Mouse (Mus musculus) cerebellum, adult 2 months (tissue): ENCODE results near the gene Foxf1.

Experiments
- CTCF ChIP-seq: fragments of 200-500 bp; IDR thresholded peaks from 2 replicates; pipeline ENCODE4 v1.5.1; 2011; ENCODE audit warnings: low read depth, mild to moderate bottlenecking, control low read depth, low read length, moderate library complexity, borderline replicate concordance; ENCODE audit not compliant: insufficient read depth
- POLR2A ChIP-seq: fragments of 200-500 bp; IDR thresholded peaks from 2 replicates; pipeline ENCODE4 v1.6.1; 2011; ENCODE audit warnings: low read length, control low read depth, borderline replicate concordance; ENCODE audit not compliant: insufficient read depth

DNA sequence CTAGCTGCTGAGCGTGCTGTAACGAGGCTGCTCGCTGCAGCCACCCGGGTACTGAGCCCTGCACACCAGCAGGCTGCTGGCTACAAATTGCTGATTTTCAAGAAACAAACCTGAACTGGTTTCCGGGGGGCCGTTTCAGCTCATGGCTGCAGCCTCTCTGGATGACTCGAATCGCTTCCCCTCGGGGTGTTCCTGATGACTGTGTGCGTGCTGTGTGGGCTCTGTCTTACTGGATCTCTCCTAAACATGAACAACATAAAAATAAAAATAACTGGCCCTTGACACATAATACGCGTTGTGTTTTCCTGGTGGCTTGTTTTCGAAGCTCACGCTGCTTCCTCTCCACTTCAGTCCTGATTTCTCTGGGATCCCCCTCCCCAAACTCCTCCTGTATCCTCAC, 5.5 kb upstream of the Foxf1 start:
- TF ChIP-seq POLR2A (no peak), CTCF (no peak)
